Mouse (Mus musculus): ENCODE data around the gene Fbxo48. TPM values are rescaled to one million over a fixed set of nuclear protein-coding genes. Genes with fewer than 3 reads are reported as not detected.

Gene Fbxo48
- total RNA-seq, 2 experiments from 2014 or later: 1.3 to 2.5 TPM

DNA sequence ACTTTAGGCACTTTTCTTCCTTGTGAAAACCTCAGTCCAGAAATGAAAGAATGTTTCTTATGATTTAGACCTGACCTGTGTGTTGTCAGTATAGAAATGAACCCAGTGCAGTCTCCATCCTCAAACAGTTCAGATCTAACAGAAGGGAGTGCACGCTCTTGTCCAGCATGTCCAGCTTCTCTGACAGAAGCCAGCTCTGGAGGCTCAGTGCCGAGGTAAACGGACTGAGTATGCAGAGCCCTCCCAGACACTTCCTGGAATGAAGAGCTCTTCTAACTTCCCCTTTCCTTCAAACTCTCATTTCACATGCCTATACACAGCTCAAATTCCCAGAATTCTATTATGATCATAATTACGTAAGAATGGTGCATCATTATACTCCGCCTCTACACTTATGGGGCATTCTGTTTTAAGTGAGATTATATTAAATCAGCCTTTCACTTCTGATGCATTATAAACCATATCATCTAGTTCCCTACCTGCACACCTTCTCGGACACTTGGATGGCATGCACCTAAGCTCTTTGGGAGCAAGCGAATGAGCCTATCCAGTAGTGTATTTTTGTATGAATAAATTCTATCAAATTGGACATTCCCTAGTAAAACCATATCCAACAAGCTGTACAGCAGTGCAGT, 51.7 kb downstream of the Fbxo48 start:
- H3K27ac ChIP-seq: no peak overlapping the region
- no peak for TF ChIP-seq CTCF (IDR thresholded peaks at IDR 0.05)
- DNase-seq (ENCODE audit: extremely low spot score in 1 of 2, low spot score in 2 of 2): no peak
- H3K4me3 ChIP-seq: no peak overlapping the region
- intact Hi-C loops (cut with DNase I): no loop called here

DNA sequence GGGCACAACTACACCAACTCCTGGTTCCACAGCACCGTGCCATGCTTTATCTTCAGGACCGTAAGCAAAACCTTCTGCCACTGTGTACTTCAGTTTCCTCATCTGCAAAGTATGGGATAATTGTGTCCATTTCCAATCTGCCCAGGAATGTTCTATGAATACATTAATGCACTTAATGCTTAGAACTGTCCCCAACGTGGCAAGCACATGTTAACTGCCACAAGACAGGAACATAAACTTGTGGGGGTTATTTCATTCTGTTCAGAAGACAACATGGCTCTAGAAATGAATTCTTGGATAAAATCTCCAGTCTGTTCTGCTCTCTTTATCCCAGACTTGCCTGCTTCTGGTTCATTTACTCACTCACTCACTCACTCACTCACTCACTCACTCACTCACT, 52.6 kb downstream of the Fbxo48 start:
- intact Hi-C loops (cut with DNase I): no loop called here
- no peak for TF ChIP-seq CTCF (IDR thresholded peaks at IDR 0.05)
- H3K4me3 ChIP-seq: no peak overlapping the region
- no peak overlapping the region for H3K27ac ChIP-seq
- no peak for DNase-seq (ENCODE audit: extremely low spot score in 1 of 2, low spot score in 2 of 2)

Other genes starting within 250 kb of the Fbxo48 start
- 10 to 100 TPM; 14.3 to 15.4 TPM for gene Egfr, start 199.2 kb upstream of the Fbxo48 start, total RNA-seq (2021)
- gene Cnrip1, start 100.2 kb downstream of the Fbxo48 start, total RNA-seq (2021): 100 to 1,000 TPM in 1 of 2 experiments, 10 to 100 TPM in 1; 99.3 to 102 TPM
- 1 to 10 TPM; 5.5 to 7.4 TPM for gene Plek, start 101.0 kb downstream of the Fbxo48 start, total RNA-seq (2021)
- 100 to 1,000 TPM; 688 to 716 TPM for gene Ppp3r1, start 207.9 kb downstream of the Fbxo48 start, total RNA-seq (2021)
- gene Wdr92, start 230.7 kb downstream of the Fbxo48 start, total RNA-seq (2021): 1 to 10 TPM; 6.7 to 8.8 TPM